Mouse (Mus musculus) hindbrain, embryonic 13.5 days (tissue): Measurements from ENCODE around the gene Fcrlb. TPM values are rescaled to one million over a fixed set of nuclear protein-coding genes. Genes with fewer than 3 reads are reported as not detected.

Source experiments
- ATAC-seq: fragments of 200-750 bp; cut with Nextera tagmentation; 2 replicates; pipeline ENCODE4 v1.8.0; 2017; ENCODE audit warnings: moderate TSS enrichment; ENCODE audit not compliant: low FRiP score
- H3K27ac ChIP-seq: fragments of 300-500 bp; sonication (generic); 2 replicates; pipeline ENCODE4 v1.5.1; 2015; ENCODE audit warnings: inconsistent platforms, mild to moderate bottlenecking, moderate library complexity
- H3K27me3 ChIP-seq: fragments of 300-500 bp; sonication (generic); 2 replicates; pipeline ENCODE4 v1.6.1; 2015; ENCODE audit warnings: mild to moderate bottlenecking, inconsistent platforms
- H3K36me3 ChIP-seq: fragments of 300-500 bp; sonication (generic); 2 replicates; pipeline ENCODE4 v1.6.1; 2015; ENCODE audit warnings: mild to moderate bottlenecking, inconsistent platforms
- H3K4me1 ChIP-seq: fragments of 300-500 bp; sonication (generic); replicated peaks from 2 replicates; pipeline ENCODE4 v1.6.1; 2015; ENCODE audit warnings: inconsistent platforms
- H3K4me2 ChIP-seq: fragments of 300-500 bp; sonication (generic); 2 replicates; pipeline ENCODE4 v1.6.1; 2015; ENCODE audit warnings: inconsistent platforms, mild to moderate bottlenecking, moderate library complexity
- H3K4me3 ChIP-seq: fragments of 300-500 bp; sonication (generic); 2 replicates; pipeline ENCODE4 v1.5.1; 2015; ENCODE audit warnings: mild to moderate bottlenecking, inconsistent platforms
- H3K9ac ChIP-seq: fragments of 300-500 bp; sonication (generic); 2 replicates; pipeline ENCODE4 v1.6.1; 2015; ENCODE audit warnings: mild to moderate bottlenecking, inconsistent platforms
- H3K9me3 ChIP-seq: fragments of 300-500 bp; sonication (generic); 2 replicates; pipeline ENCODE4 v1.6.1; 2016; ENCODE audit warnings: inconsistent platforms
- WGBS: fragments of 180-500 bp; shearing (Covaris S2); methylation state at CpG from one replicate; pipeline ENCODE4 v1.1.7; 2015; 5-methylcytosine and 5-hydroxymethylcytosine counted together
- polyA plus RNA-seq: library from polyadenylated mRNA; unstranded; fragments of >200 nt; fragmentation: Nextera tagmentation; extraction: Ambion mirVana; gene quantifications from 2 replicates; pipeline ENCODE4 v1.2.1, GENCODE M21; 2015

Fcrlb gene
- polyA plus RNA-seq, 1 experiment from 2014 or later, result 0.43 TPM

- H3K4me1 ChIP-seq, result no peaks in the 10 kb centered on the region
- H3K4me2 ChIP-seq, result no peak overlapping the region
- no peaks in the 10 kb centered on the region for H3K9me3 ChIP-seq
- 33% methylated on average over 10 of the region's 10 CpGs for WGBS
- no peak overlapping the region for H3K27ac ChIP-seq
- H3K4me3 ChIP-seq, result no peak overlapping the region
- no peaks in the 10 kb centered on the region for H3K36me3 ChIP-seq
- 0 out of 2 replicates have a peak, but pooled peaks have one; percentile 63 for ATAC-seq
- H3K27me3 ChIP-seq, result peaks cover 42% of the 10 kb centered on the region
- H3K9ac ChIP-seq, result no peak overlapping the region
Observed at GRCm38 (mm10) chr1:170901536-170902238, 11.1 kb downstream of the Fcrlb start.

- Histone ChIP-seq H3K4me3 (no peak overlapping the region), H3K36me3 (no peaks in the 10 kb centered on the region), H3K9me3 (no peaks in the 10 kb centered on the region), H3K9ac (no peak overlapping the region), H3K4me1 (no peaks in the 10 kb centered on the region), H3K27ac (no peak overlapping the region), H3K27me3 (peaks cover 35% of the 10 kb centered on the region), H3K4me2 (no peak overlapping the region)
- WGBS, result 42% methylated on average over 10 of the region's 10 CpGs
- peak; percentile 59; the same call in 1 of the 2 replicates for ATAC-seq
Observed at GRCm38 (mm10) chr1:170900799-170901467, 11.8 kb downstream of the Fcrlb start.

- Histone ChIP-seq H3K9ac (no peak overlapping the region), H3K4me3 (no peak overlapping the region), H3K27me3 (peaks cover 15% of the 10 kb centered on the region), H3K9me3 (no peaks in the 10 kb centered on the region), H3K4me2 (no peak overlapping the region), H3K27ac (no peak overlapping the region), H3K36me3 (no peaks in the 10 kb centered on the region), H3K4me1 (no peaks in the 10 kb centered on the region)
- ATAC-seq, result no peak
- WGBS, result 75% methylated on average over 16 of the region's 16 CpGs
Observed at GRCm38 (mm10) chr1:170898413-170899075, 14.2 kb downstream of the Fcrlb start.

GRCm38 (mm10) chr1:170896651-170897281 is 16.0 kb downstream of the Fcrlb start:
- H3K4me2 ChIP-seq, result no peak overlapping the region
- no peaks in the 10 kb centered on the region for H3K4me1 ChIP-seq
- WGBS, result 90% methylated on average over 5 of the region's 5 CpGs
- H3K9ac ChIP-seq, result no peak overlapping the region
- ATAC-seq, result no peak
- no peaks in the 10 kb centered on the region for H3K9me3 ChIP-seq
- no peak overlapping the region for H3K4me3 ChIP-seq
- no peak overlapping the region for H3K27ac ChIP-seq
- peaks cover 2% of the 10 kb centered on the region; the same call in 1 of the 2 replicates for H3K27me3 ChIP-seq
- H3K36me3 ChIP-seq, result no peaks in the 10 kb centered on the region

GRCm38 (mm10) chr1:170894603-170895602 is 17.8 kb downstream of the Fcrlb start:
- peaks cover 2% of the 10 kb centered on the region; the same call in 1 of the 2 replicates for H3K27me3 ChIP-seq
- no peak overlapping the region for H3K9ac ChIP-seq
- WGBS, result 61% methylated on average over 9 of the region's 9 CpGs
- no peak overlapping the region for H3K27ac ChIP-seq
- no peak overlapping the region for H3K4me2 ChIP-seq
- no peak overlapping the region for H3K4me3 ChIP-seq
- no peaks in the 10 kb centered on the region for H3K9me3 ChIP-seq
- H3K36me3 ChIP-seq, result no peaks in the 10 kb centered on the region
- no peaks in the 10 kb centered on the region for H3K4me1 ChIP-seq
- ATAC-seq, result no peak

- no peaks in the 10 kb centered on the region for H3K4me1 ChIP-seq
- no peak overlapping the region for H3K4me3 ChIP-seq
- H3K9me3 ChIP-seq, result no peaks in the 10 kb centered on the region
- WGBS, result 67% methylated on average over 1 of the region's 1 CpGs
- H3K27me3 ChIP-seq, result peaks cover 1% of the 10 kb centered on the region; the same call in 1 of the 2 replicates
- H3K36me3 ChIP-seq, result no peaks in the 10 kb centered on the region
- no peak overlapping the region for H3K4me2 ChIP-seq
- ATAC-seq, result no peak
- no peak overlapping the region for H3K27ac ChIP-seq
- H3K9ac ChIP-seq, result no peak overlapping the region
Observed at GRCm38 (mm10) chr1:170892279-170892678, 20.5 kb downstream of the Fcrlb start.

GRCm38 (mm10) chr1:170891646-170892045 is 21.1 kb downstream of the Fcrlb start:
- H3K4me3 ChIP-seq, result no peak overlapping the region
- no peaks in the 10 kb centered on the region for H3K4me1 ChIP-seq
- H3K9me3 ChIP-seq, result no peaks in the 10 kb centered on the region
- H3K27me3 ChIP-seq, result no peaks in the 10 kb centered on the region
- no peak overlapping the region for H3K9ac ChIP-seq
- WGBS, result 81% methylated on average over 2 of the region's 2 CpGs
- H3K4me2 ChIP-seq, result no peak overlapping the region
- H3K36me3 ChIP-seq, result no peaks in the 10 kb centered on the region
- ATAC-seq, result no peak
- H3K27ac ChIP-seq, result no peak overlapping the region

- H3K4me2 ChIP-seq, result no peak overlapping the region
- peaks cover 3% of the 10 kb centered on the region for H3K4me1 ChIP-seq
- ATAC-seq, result no peak
- H3K9ac ChIP-seq, result no peak overlapping the region
- no peak overlapping the region for H3K4me3 ChIP-seq
- no peak overlapping the region for H3K27ac ChIP-seq
- no peaks in the 10 kb centered on the region for H3K27me3 ChIP-seq
- H3K9me3 ChIP-seq, result no peaks in the 10 kb centered on the region
- no peaks in the 10 kb centered on the region for H3K36me3 ChIP-seq
- 70% methylated on average over 4 of the region's 4 CpGs for WGBS
Observed at GRCm38 (mm10) chr1:170889310-170889709, 23.4 kb downstream of the Fcrlb start.

GRCm38 (mm10) chr1:170886044-170886458 is 26.7 kb downstream of the Fcrlb start:
- Histone ChIP-seq H3K4me3 (no peak overlapping the region), H3K36me3 (peaks cover 10% of the 10 kb centered on the region), H3K9ac (no peak overlapping the region; the same call in 1 of the 2 replicates), H3K4me2 (no peak overlapping the region), H3K9me3 (no peaks in the 10 kb centered on the region), H3K27ac (no peak overlapping the region), H3K4me1 (peaks cover 19% of the 10 kb centered on the region), H3K27me3 (no peaks in the 10 kb centered on the region)
- ATAC-seq, result peak; percentile 1; the same call in 1 of the 2 replicates
- WGBS, result 57% methylated on average over 6 of the region's 6 CpGs

GRCm38 (mm10) chr1:170884978-170885561 is 27.7 kb downstream of the Fcrlb start, which contains the start of the genes Gm26620 and Dusp12:
TSS of gene Gm26620 (plus strand) at chr1:170885065.
TSS of gene Dusp12 (minus strand) at chr1:170885540.
- 0% methylated on average over 46 of the region's 46 CpGs for WGBS

GRCm38 (mm10) chr1:170884390-170884789 is 28.4 kb downstream of the Fcrlb start:
- peak overlapping the region; percentile 93 for H3K9ac ChIP-seq
- H3K4me3 ChIP-seq, result peak overlapping the region; percentile 93
- peak overlapping the region; percentile 92; the same call in 1 of the 2 replicates for H3K27ac ChIP-seq
- no peak; the same call in 1 of the 2 replicates for ATAC-seq
- peak overlapping the region; percentile 79 for H3K4me2 ChIP-seq
- H3K36me3 ChIP-seq, result peaks cover 25% of the 10 kb centered on the region
- 34% methylated on average over 8 of the region's 8 CpGs for WGBS
- H3K9me3 ChIP-seq, result no peaks in the 10 kb centered on the region
- H3K4me1 ChIP-seq, result peaks cover 19% of the 10 kb centered on the region
- H3K27me3 ChIP-seq, result no peaks in the 10 kb centered on the region

More at GRCm38 (mm10) chr1:170884978-170885561, 27.7 kb downstream of the Fcrlb start, which contains the start of the genes Gm26620 and Dusp12:
- Histone ChIP-seq H3K36me3 (peaks cover 20% of the 10 kb centered on the region), H3K9me3 (no peaks in the 10 kb centered on the region), H3K27me3 (no peaks in the 10 kb centered on the region), H3K9ac (peak within 1 kb of the TSS; percentile 93), H3K4me2 (peak within 1 kb of the TSS; percentile 79), H3K27ac (peak within 1 kb of the TSS; percentile 92), H3K4me3 (peak within 1 kb of the TSS; percentile 93), H3K4me1 (peaks cover 19% of the 10 kb centered on the region)
- peak; percentile 94 for ATAC-seq
